Mouse (Mus musculus): ENCODE data around the gene Hoxd3.

DNA sequence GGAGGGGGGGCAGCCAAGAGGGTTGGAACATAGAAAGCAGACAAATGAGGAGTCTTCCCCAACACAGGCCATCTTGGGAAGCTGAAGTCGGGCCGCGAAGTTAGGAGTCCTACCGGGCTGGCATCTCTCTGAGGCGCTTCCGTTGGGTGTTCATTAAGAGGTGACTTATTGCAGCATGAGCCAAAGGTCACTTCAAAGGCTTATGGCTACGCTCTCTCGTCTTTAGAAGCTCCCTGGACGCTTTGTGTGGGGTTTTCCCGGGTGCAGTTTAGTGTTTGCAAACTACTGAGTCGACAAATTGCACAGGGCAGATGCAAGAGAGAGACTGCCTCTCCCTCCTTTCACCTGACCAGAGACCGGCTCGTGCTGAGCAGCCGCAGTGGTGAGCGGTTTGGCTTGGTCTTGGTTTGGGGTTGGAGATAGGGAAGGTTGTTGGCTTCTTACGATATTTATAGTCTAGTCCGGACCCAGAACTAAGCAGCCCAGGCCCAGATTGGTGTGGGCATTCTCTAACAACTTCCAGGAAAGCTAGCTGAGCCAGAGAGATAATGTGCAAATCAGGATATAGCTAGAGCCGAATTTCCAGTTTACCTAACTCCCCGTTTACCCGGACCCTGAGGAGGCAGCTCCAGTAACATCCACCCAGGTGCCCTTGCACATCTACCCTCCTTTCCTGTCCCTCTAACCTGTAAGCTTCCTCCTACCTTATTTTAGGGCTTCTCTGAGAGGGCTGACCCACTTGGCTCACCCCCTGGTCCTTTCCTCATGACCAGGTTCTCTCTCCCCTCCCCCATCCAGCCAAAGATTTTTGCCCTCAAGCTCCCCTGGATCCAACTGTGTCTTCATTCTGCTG lies 27.1 kb downstream of the Hoxd3 start:
- TF ChIP-seq CTCF (IDR thresholded peaks at IDR 0.05; ENCODE audit: borderline replicate concordance, insufficient read depth, low read depth, low read length) (no peak), POLR2A (IDR thresholded peaks at IDR 0.05; ENCODE audit: borderline replicate concordance, insufficient read depth, low read length) (no peak)

All from cerebellum, adult 2 months (tissue).